Mouse (Mus musculus) bone marrow, adult 2 months (tissue): ENCODE measurements around the gene Parva.

Source experiments
- CTCF ChIP-seq: fragments of 200-500 bp; IDR thresholded peaks from 2 replicates; pipeline ENCODE4 v1.5.1; 2011; ENCODE audit warnings: low read length, control low read depth; ENCODE audit not compliant: control insufficient read depth, insufficient read depth
- POLR2A ChIP-seq: fragments of 200-500 bp; IDR thresholded peaks from 2 replicates; pipeline ENCODE4 v1.6.1; 2011; ENCODE audit warnings: low read depth, mild to moderate bottlenecking, control low read depth, low read length, borderline replicate concordance; ENCODE audit not compliant: control insufficient read depth

DNA sequence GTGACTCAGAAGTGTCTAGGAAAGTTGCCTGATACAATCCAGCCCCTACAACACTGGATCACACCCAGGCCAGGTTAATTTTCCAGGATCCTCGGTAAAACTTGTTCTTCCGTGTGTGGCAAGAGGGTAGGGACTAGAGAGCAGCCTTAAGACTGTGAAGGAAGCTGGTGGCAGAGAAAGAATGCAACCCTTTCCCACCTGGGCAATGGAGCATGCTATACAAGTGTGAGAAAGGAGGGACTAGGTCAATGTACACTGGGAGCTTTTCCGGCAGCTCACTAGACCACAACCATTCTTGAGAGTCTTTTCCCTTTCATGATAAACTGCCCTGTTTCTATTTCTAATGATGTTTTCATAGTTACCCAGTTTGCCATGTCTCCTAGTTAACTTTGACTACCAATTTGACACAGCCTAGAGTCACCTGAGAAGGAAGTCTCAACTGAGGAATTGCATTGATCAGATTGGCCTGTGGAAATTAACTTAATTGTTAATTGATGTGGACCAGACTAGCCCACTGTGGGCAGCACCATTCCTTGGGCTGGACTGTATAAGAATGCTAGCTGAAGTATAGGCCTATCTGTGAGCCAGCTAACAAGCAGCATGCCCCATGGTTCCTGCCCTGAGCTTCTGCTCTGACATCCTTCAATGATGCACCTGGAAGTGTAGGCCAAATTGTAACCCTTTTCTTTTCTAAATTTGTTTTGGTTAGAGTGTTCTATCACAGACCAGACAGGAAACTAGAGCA is 186.9 kb downstream of the Parva start:
- TF ChIP-seq CTCF (no peak), POLR2A (no peak)
